Mouse (Mus musculus) ovary, postnatal 14 days (tissue): ENCODE data around the gene Pdap1.

ENCODE experiments used
- DNase-seq: peaks from one replicate; pipeline ENCODE4 v3.0.0; 2022; ENCODE audit warnings: low spot score

Gene Pdap1

GRCm38 (mm10) chr5:145081866-145082613 is 58.0 kb downstream of the Pdap1 start:
- no peak for DNase-seq
